In the genomic region with DNA sequence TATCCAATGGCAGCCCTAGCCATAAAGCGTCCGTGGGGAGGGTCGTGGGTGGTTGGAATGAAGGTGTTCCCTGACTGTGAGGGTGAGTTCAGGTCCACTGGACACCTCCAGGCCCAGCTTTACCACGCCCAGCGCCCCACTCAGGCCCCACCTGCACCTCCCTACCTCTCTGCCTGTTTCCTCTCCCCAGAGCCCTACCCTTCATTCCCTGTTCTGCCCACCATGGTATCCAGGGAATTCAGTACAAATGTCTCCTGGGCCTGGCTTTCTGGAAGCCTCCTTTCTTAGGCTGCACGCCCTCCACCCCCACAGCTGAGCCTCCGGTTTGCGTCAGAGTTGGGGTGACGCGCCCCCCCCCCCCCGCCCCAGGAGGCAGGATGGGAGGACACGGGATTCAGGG, we compare ENCODE assay signal across 8 mouse cellular contexts. TPM values are rescaled to one million over a fixed set of nuclear protein-coding genes. Genes with fewer than 3 reads are reported as not detected.
DNase-seq lines count a peak whose midpoint lies in the region; ATAC-seq and TF ChIP-seq lines count a peak whose summit lies in the region.

No protein-coding gene starts in this region.

- peak overlapping the region; percentile 96 for H3K27ac ChIP-seq in left cerebral cortex, adult 2 months
- no peak overlapping the region for H3K27ac ChIP-seq in embryonic facial prominence, embryonic 15.5 days (replicated peaks)
- H3K27ac ChIP-seq in intestine, postnatal 0 days (ENCODE audit: low read depth, low read length), result no peak overlapping the region
- H3K27ac ChIP-seq in neural tube, embryonic 14.5 days (ENCODE audit: low read depth, low read length), result peak overlapping the region; percentile 90

- peak; percentile 5; the same call in 1 of the 2 replicates for ATAC-seq in embryonic facial prominence, embryonic 15.5 days (ENCODE audit: insufficient number of reproducible peaks, low FRiP score, low TSS enrichment, low read depth)
- ATAC-seq in intestine, postnatal 0 days, result no peak
- ATAC-seq in neural tube, embryonic 14.5 days (ENCODE audit: low read depth), result peak; percentile 7

- peaks cover 42% of the 10 kb centered on the region for H3K27me3 ChIP-seq in embryonic facial prominence, embryonic 15.5 days
- peaks cover 31% of the 10 kb centered on the region for H3K27me3 ChIP-seq in intestine, postnatal 0 days (replicated peaks; ENCODE audit: control insufficient read depth, insufficient read depth, low read length)
- no peaks in the 10 kb centered on the region for H3K27me3 ChIP-seq in neural tube, embryonic 14.5 days (ENCODE audit: control insufficient read depth, insufficient read depth, low read length)

- intact Hi-C loops in left cerebral cortex, adult 2 months (cut with DNase I), result loop anchor here (2.0 to 10.0 kb wide), 2 partner anchors 51 to 465 kb away; a partner anchor contains a TSS
- intact Hi-C loops in left cerebral cortex, postnatal 25 days (cut with DNase I), result no loop called here

- WGBS in embryonic facial prominence, embryonic 15.5 days, result 12% methylated on average over 12 of the region's 12 CpGs
- 11% methylated on average over 12 of the region's 12 CpGs for WGBS in intestine, postnatal 0 days
- 13% methylated on average over 12 of the region's 12 CpGs for WGBS in neural tube, embryonic 14.5 days

- no peak overlapping the region for H3K9ac ChIP-seq in embryonic facial prominence, embryonic 15.5 days
- H3K9ac ChIP-seq in intestine, postnatal 0 days (ENCODE audit: low read depth, low read length), result no peak overlapping the region
- H3K9ac ChIP-seq in neural tube, embryonic 14.5 days (replicated peaks; ENCODE audit: low read depth, low read length), result peak overlapping the region; percentile 53

- H3K9me3 ChIP-seq in embryonic facial prominence, embryonic 15.5 days (replicated peaks), result no peaks in the 10 kb centered on the region
- no peaks in the 10 kb centered on the region for H3K9me3 ChIP-seq in intestine, postnatal 0 days (ENCODE audit: control insufficient read depth)
- H3K9me3 ChIP-seq in neural tube, embryonic 14.5 days (ENCODE audit: control insufficient read depth, low read length), result no peaks in the 10 kb centered on the region

- peaks cover 36% of the 10 kb centered on the region for H3K4me1 ChIP-seq in embryonic facial prominence, embryonic 15.5 days
- H3K4me1 ChIP-seq in intestine, postnatal 0 days (replicated peaks; ENCODE audit: control insufficient read depth, insufficient read depth, low read length), result 0 out of 2 replicates have a peak, but pooled peaks cover 6% of the 10 kb centered on the region
- peaks cover 27% of the 10 kb centered on the region for H3K4me1 ChIP-seq in neural tube, embryonic 14.5 days (ENCODE audit: control insufficient read depth, insufficient read depth, low read length)

- no peaks in the 10 kb centered on the region for H3K36me3 ChIP-seq in embryonic facial prominence, embryonic 15.5 days
- no peaks in the 10 kb centered on the region for H3K36me3 ChIP-seq in intestine, postnatal 0 days (ENCODE audit: control insufficient read depth, insufficient read depth)
- H3K36me3 ChIP-seq in neural tube, embryonic 14.5 days (ENCODE audit: control insufficient read depth, insufficient read depth, low read length), result no peaks in the 10 kb centered on the region

- peak overlapping the region; percentile 98 for H3K4me2 ChIP-seq in embryonic facial prominence, embryonic 15.5 days (replicated peaks)
- H3K4me2 ChIP-seq in intestine, postnatal 0 days (replicated peaks; ENCODE audit: low read depth), result peak overlapping the region; percentile 97
- peak overlapping the region; percentile 82 for H3K4me2 ChIP-seq in neural tube, embryonic 14.5 days (ENCODE audit: low read depth, low read length)

- peak overlapping the region; percentile 67 for H3K4me3 ChIP-seq in left cerebral cortex, adult 2 months
- peak overlapping the region; percentile 52 for H3K4me3 ChIP-seq in embryonic facial prominence, embryonic 15.5 days (replicated peaks)
- peak overlapping the region; percentile 54 for H3K4me3 ChIP-seq in intestine, postnatal 0 days (ENCODE audit: low read depth, low read length)
- peak overlapping the region; percentile 82 for H3K4me3 ChIP-seq in neural tube, embryonic 14.5 days (ENCODE audit: low read depth, low read length)

- TF ChIP-seq CTCF in left cerebral cortex, adult 2 months (IDR thresholded peaks at IDR 0.05), result no peak
- TF ChIP-seq CTCF in intestine, postnatal 0 days (IDR thresholded peaks at IDR 0.05; ENCODE audit: low read depth), result no peak

- DNase-seq in left cerebral cortex, adult 2 months (ENCODE audit: extremely low spot score in 1 of 2, low spot score in 2 of 2), result peak in 1 of 2 experiments; percentile 56
- DNase-seq in left cerebral cortex, postnatal 25 days (ENCODE audit: low spot score in 2 of 2), result no peak
- no peak for DNase-seq in T-cell, adult 2 months (ENCODE audit: low spot score)
- DNase-seq in kidney, adult 8-10 months, result no peak
- no peak for DNase-seq in gastrocnemius, postnatal 25 days

RNA-seq across cellular contexts. Expression of a gene that starts 1.4 kb away (rescaled TPM):
- 100 to 1,000 TPM; 313 to 351 TPM for total RNA-seq in left cerebral cortex, adult 2 months (2021)
- 100 to 1,000 TPM; 318 to 327 TPM for total RNA-seq in left cerebral cortex, postnatal 25 days (2021)
- polyA plus RNA-seq in embryonic facial prominence, embryonic 15.5 days (2015; fragmentation: Nextera tagmentation; extraction: Ambion mirVana), result 1.2 and 2.0 TPM in 2 replicates
- 0.60 and 0.72 TPM in 2 replicates for polyA plus RNA-seq in intestine, postnatal 0 days (2015; fragmentation: Nextera tagmentation; extraction: Ambion mirVana)
- 17.8 and 20.6 TPM in 2 replicates for polyA plus RNA-seq in neural tube, embryonic 14.5 days (2014; fragmentation: Nextera tagmentation; extraction: Ambion mirVana)
- total RNA-seq in gastrocnemius, postnatal 25 days (2021), result under 1 TPM in 1 of 2 experiments, not detected in 1; 0.29 TPM

RNA-seq across cellular contexts. Expression of a gene that starts 5.9 kb away (rescaled TPM):
- 1 to 10 TPM; 5.5 to 5.8 TPM for total RNA-seq in left cerebral cortex, adult 2 months (2021)
- 1 to 10 TPM; 3.9 to 4.8 TPM for total RNA-seq in left cerebral cortex, postnatal 25 days (2021)
- polyA plus RNA-seq in embryonic facial prominence, embryonic 15.5 days (2015; fragmentation: Nextera tagmentation; extraction: Ambion mirVana), result 5.3 and 6.3 TPM in 2 replicates
- 5.7 and 6.8 TPM in 2 replicates for polyA plus RNA-seq in intestine, postnatal 0 days (2015; fragmentation: Nextera tagmentation; extraction: Ambion mirVana)
- 2.8 and 4.1 TPM in 2 replicates for polyA plus RNA-seq in neural tube, embryonic 14.5 days (2014; fragmentation: Nextera tagmentation; extraction: Ambion mirVana)
- total RNA-seq in gastrocnemius, postnatal 25 days (2021), result 1 to 10 TPM; 1.9 to 3.0 TPM

RNA-seq across cellular contexts. Expression of a gene that starts 18.8 kb away (rescaled TPM):
- 1 to 10 TPM; 1.2 to 4.7 TPM for total RNA-seq in left cerebral cortex, adult 2 months (2021)
- 1 to 10 TPM; 1.3 to 1.5 TPM for total RNA-seq in left cerebral cortex, postnatal 25 days (2021)
- 1.1 TPM in 2 replicates for polyA plus RNA-seq in embryonic facial prominence, embryonic 15.5 days (2015; fragmentation: Nextera tagmentation; extraction: Ambion mirVana)
- 2.5 and 3.0 TPM in 2 replicates for polyA plus RNA-seq in intestine, postnatal 0 days (2015; fragmentation: Nextera tagmentation; extraction: Ambion mirVana)
- 0.55 and 1.0 TPM in 2 replicates for polyA plus RNA-seq in neural tube, embryonic 14.5 days (2014; fragmentation: Nextera tagmentation; extraction: Ambion mirVana)
- total RNA-seq in gastrocnemius, postnatal 25 days (2021), result 1 to 10 TPM in 1 of 2 experiments, under 1 TPM in 1; 0.49 to 2.7 TPM

RNA-seq across cellular contexts. Expression of a gene that starts 31.4 kb away (rescaled TPM):
- total RNA-seq in left cerebral cortex, adult 2 months (2021), result under 1 TPM; 0.68 to 0.79 TPM
- total RNA-seq in left cerebral cortex, postnatal 25 days (2021), result under 1 TPM; 0.34 to 0.53 TPM
- polyA plus RNA-seq in embryonic facial prominence, embryonic 15.5 days (2015; fragmentation: Nextera tagmentation; extraction: Ambion mirVana), result 1.1 and 1.4 TPM in 2 replicates
- 30.5 and 33.5 TPM in 2 replicates for polyA plus RNA-seq in intestine, postnatal 0 days (2015; fragmentation: Nextera tagmentation; extraction: Ambion mirVana)
- polyA plus RNA-seq in neural tube, embryonic 14.5 days (2014; fragmentation: Nextera tagmentation; extraction: Ambion mirVana), result 0.11 and 0.53 TPM in 2 replicates
- total RNA-seq in gastrocnemius, postnatal 25 days (2021), result 1 to 10 TPM; 1.5 to 3.8 TPM

RNA-seq across cellular contexts. Expression of a gene that starts 55.3 kb away (rescaled TPM):
- 100 to 1,000 TPM; 184 TPM for total RNA-seq in left cerebral cortex, adult 2 months (2021)
- 100 to 1,000 TPM; 177 to 183 TPM for total RNA-seq in left cerebral cortex, postnatal 25 days (2021)
- 8.1 and 9.8 TPM in 2 replicates for polyA plus RNA-seq in embryonic facial prominence, embryonic 15.5 days (2015; fragmentation: Nextera tagmentation; extraction: Ambion mirVana)
- 2.2 and 2.5 TPM in 2 replicates for polyA plus RNA-seq in intestine, postnatal 0 days (2015; fragmentation: Nextera tagmentation; extraction: Ambion mirVana)
- polyA plus RNA-seq in neural tube, embryonic 14.5 days (2014; fragmentation: Nextera tagmentation; extraction: Ambion mirVana), result 49.1 and 62.7 TPM in 2 replicates
- total RNA-seq in gastrocnemius, postnatal 25 days (2021), result not detected

Comparison
In these comparisons a context has a peak if more than half of its experiments do, and no peak if none do; other contexts are left out.
1. H3K27ac ChIP-seq: peak in left cerebral cortex, adult 2 months (single experiment) and neural tube, embryonic 14.5 days (single experiment); none in embryonic facial prominence, embryonic 15.5 days (single experiment) and intestine, postnatal 0 days (single experiment).
2. RNA of a gene that starts 1.4 kb away (total RNA-seq): 313 to 351 TPM in left cerebral cortex, adult 2 months and 318 to 327 TPM in left cerebral cortex, postnatal 25 days; 0.29 TPM in gastrocnemius, postnatal 25 days; every median in the first group is over 100 times any median in the second.
3. Peak in every context shown above with its lines, with median percentiles within 50 percentile points of each other: H3K4me3 ChIP-seq and H3K4me2 ChIP-seq.